Mouse (Mus musculus): ENCODE results near the gene Slit3. TPM values are rescaled to one million over a fixed set of nuclear protein-coding genes. Genes with fewer than 3 reads are reported as not detected.
A peak's percentile ranks its signal among the peaks of the same experiment; 100 is the strongest.

Gene Slit3
- polyA plus RNA-seq, 2 experiments: 32.9 to 33.0 TPM

GRCm38 (mm10) chr11:35264749-35265148, 143.7 kb downstream of the Slit3 start:
- no peak overlapping the region for H3K4me3 ChIP-seq (replicated peaks; ENCODE audit: low read length)

GRCm38 (mm10) chr11:35270396-35270795, 149.4 kb downstream of the Slit3 start:
- no peaks in the 10 kb centered on the region for H3K27me3 ChIP-seq (ENCODE audit: control insufficient read depth, insufficient read depth, low read length)
- no peak overlapping the region for H3K9ac ChIP-seq (ENCODE audit: low read depth, low read length, severe bottlenecking)
- ATAC-seq (ENCODE audit: low FRiP score, low read depth) (no peak), DNase-seq (ENCODE audit: low spot score) (no peak)
- no peak for TF ChIP-seq POLR2A (IDR thresholded peaks at IDR 0.05; ENCODE audit: borderline replicate concordance, extremely low read depth, insufficient read depth, insufficient read length)
- H3K4me1 ChIP-seq (ENCODE audit: control insufficient read depth, insufficient read depth, low read length): peaks cover 21% of the 10 kb centered on the region
- H3K9me3 ChIP-seq (ENCODE audit: control insufficient read depth, low read length): no peaks in the 10 kb centered on the region
- no peak overlapping the region for H3K27ac ChIP-seq (replicated peaks; ENCODE audit: low read depth, low read length)
- 82% methylated on average over 9 of the region's 9 CpGs for WGBS
- H3K4me2 ChIP-seq (replicated peaks; ENCODE audit: low read depth, low read length, severe bottlenecking): no peak overlapping the region
- H3K36me3 ChIP-seq (ENCODE audit: control insufficient read depth, insufficient read depth, low read length): no peaks in the 10 kb centered on the region
- no peak overlapping the region for H3K4me3 ChIP-seq (replicated peaks; ENCODE audit: low read length)

More at GRCm38 (mm10) chr11:35264749-35265148, 143.7 kb downstream of the Slit3 start:
- Histone ChIP-seq H3K27ac (replicated peaks; ENCODE audit: low read depth, low read length) (no peak overlapping the region), H3K9ac (ENCODE audit: low read depth, low read length, severe bottlenecking) (no peak overlapping the region), H3K9me3 (ENCODE audit: control insufficient read depth, low read length) (no peaks in the 10 kb centered on the region), H3K4me2 (replicated peaks; ENCODE audit: low read depth, low read length, severe bottlenecking) (no peak overlapping the region), H3K27me3 (ENCODE audit: control insufficient read depth, insufficient read depth, low read length) (no peaks in the 10 kb centered on the region), H3K4me1 (ENCODE audit: control insufficient read depth, insufficient read depth, low read length) (peaks cover 3% of the 10 kb centered on the region; the same call in 1 of the 2 replicates), H3K36me3 (ENCODE audit: control insufficient read depth, insufficient read depth, low read length) (no peaks in the 10 kb centered on the region)
- TF ChIP-seq POLR2A (IDR thresholded peaks at IDR 0.05; ENCODE audit: borderline replicate concordance, extremely low read depth, insufficient read depth, insufficient read length): no peak
- 91% methylated on average over 3 of the region's 3 CpGs for WGBS
- DNase-seq (ENCODE audit: low spot score) (no peak), ATAC-seq (ENCODE audit: low FRiP score, low read depth) (no peak)

- Histone ChIP-seq H3K36me3 (ENCODE audit: control insufficient read depth, insufficient read depth, low read length) (no peaks in the 10 kb centered on the region), H3K27me3 (ENCODE audit: control insufficient read depth, insufficient read depth, low read length) (no peaks in the 10 kb centered on the region), H3K9ac (ENCODE audit: low read depth, low read length, severe bottlenecking) (no peak overlapping the region), H3K4me2 (replicated peaks; ENCODE audit: low read depth, low read length, severe bottlenecking) (no peak overlapping the region; the same call in 1 of the 2 replicates), H3K4me3 (replicated peaks; ENCODE audit: low read length) (no peak overlapping the region), H3K27ac (replicated peaks; ENCODE audit: low read depth, low read length) (no peak overlapping the region), H3K4me1 (ENCODE audit: control insufficient read depth, insufficient read depth, low read length) (peaks cover 34% of the 10 kb centered on the region), H3K9me3 (ENCODE audit: control insufficient read depth, low read length) (no peaks in the 10 kb centered on the region)
- TF ChIP-seq POLR2A (IDR thresholded peaks at IDR 0.05; ENCODE audit: borderline replicate concordance, extremely low read depth, insufficient read depth, insufficient read length): no peak
- WGBS: 10% methylated on average over 10 of the region's 10 CpGs
- peak; percentile 41 for DNase-seq (ENCODE audit: low spot score)
- no peak for ATAC-seq (ENCODE audit: low FRiP score, low read depth)
These were observed 152.4 kb downstream of the Slit3 start for GRCm38 (mm10) chr11:35273416-35273815.

DNA sequence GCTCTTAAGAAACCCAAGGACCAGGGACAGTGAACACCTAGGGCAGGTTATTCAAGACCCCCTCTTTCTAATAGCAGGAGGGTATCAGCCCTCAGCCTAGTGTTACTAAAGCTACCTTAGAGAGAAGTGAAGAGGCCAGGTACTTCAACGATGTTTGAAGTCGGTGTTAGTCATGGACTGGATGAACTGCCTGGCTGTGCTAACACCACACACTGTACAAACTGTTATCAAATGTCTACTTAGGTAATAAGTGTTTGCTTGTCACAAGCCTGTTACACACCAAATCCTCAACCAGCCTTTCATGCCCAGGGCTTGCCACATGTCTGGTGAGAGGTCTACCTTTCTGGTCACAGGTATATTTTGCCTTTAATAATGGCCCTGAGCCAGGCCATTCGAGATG, 153.0 kb downstream of the Slit3 start:
- H3K4me1 ChIP-seq (ENCODE audit: control insufficient read depth, insufficient read depth, low read length): peaks cover 38% of the 10 kb centered on the region
- H3K4me3 ChIP-seq (replicated peaks; ENCODE audit: low read length): no peak overlapping the region
- H3K4me2 ChIP-seq (replicated peaks; ENCODE audit: low read depth, low read length, severe bottlenecking): no peak overlapping the region
- WGBS: 69% methylated on average over 3 of the region's 3 CpGs
- H3K9me3 ChIP-seq (ENCODE audit: control insufficient read depth, low read length): no peaks in the 10 kb centered on the region
- ATAC-seq (ENCODE audit: low FRiP score, low read depth) (no peak), DNase-seq (ENCODE audit: low spot score) (no peak)
- H3K27me3 ChIP-seq (ENCODE audit: control insufficient read depth, insufficient read depth, low read length): no peaks in the 10 kb centered on the region
- H3K36me3 ChIP-seq (ENCODE audit: control insufficient read depth, insufficient read depth, low read length): no peaks in the 10 kb centered on the region
- no peak overlapping the region for H3K9ac ChIP-seq (ENCODE audit: low read depth, low read length, severe bottlenecking)
- H3K27ac ChIP-seq (replicated peaks; ENCODE audit: low read depth, low read length): no peak overlapping the region
- TF ChIP-seq POLR2A (IDR thresholded peaks at IDR 0.05; ENCODE audit: borderline replicate concordance, extremely low read depth, insufficient read depth, insufficient read length): no peak

DNA sequence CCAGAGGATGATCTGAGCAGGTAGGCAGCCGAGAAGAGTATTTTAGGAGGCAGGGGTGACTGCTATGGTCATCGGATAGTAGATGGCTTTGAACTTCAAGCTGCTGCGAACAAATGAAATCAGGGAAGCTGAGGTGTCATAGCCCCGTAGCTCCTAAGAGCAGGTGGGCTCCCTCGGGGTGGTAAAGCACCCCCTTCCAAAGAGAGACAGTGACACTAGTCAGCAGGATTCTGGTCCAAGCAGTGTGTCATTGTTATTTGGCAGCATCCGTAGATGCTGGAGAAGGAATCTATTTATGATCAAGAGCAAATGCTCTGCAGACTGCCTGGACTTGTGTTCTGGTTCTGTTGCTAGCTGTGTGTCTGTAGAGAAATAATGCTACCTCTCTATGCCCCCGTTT, 154.3 kb downstream of the Slit3 start:
- Histone ChIP-seq H3K27ac (replicated peaks; ENCODE audit: low read depth, low read length) (no peak overlapping the region), H3K9ac (ENCODE audit: low read depth, low read length, severe bottlenecking) (no peak overlapping the region), H3K4me1 (ENCODE audit: control insufficient read depth, insufficient read depth, low read length) (peaks cover 38% of the 10 kb centered on the region), H3K4me2 (replicated peaks; ENCODE audit: low read depth, low read length, severe bottlenecking) (no peak overlapping the region), H3K4me3 (replicated peaks; ENCODE audit: low read length) (no peak overlapping the region), H3K36me3 (ENCODE audit: control insufficient read depth, insufficient read depth, low read length) (no peaks in the 10 kb centered on the region), H3K9me3 (ENCODE audit: control insufficient read depth, low read length) (no peaks in the 10 kb centered on the region), H3K27me3 (ENCODE audit: control insufficient read depth, insufficient read depth, low read length) (no peaks in the 10 kb centered on the region)
- ATAC-seq (ENCODE audit: low FRiP score, low read depth) (no peak), DNase-seq (ENCODE audit: low spot score) (no peak)
- no peak for TF ChIP-seq POLR2A (IDR thresholded peaks at IDR 0.05; ENCODE audit: borderline replicate concordance, extremely low read depth, insufficient read depth, insufficient read length)
- WGBS: 78% methylated on average over 7 of the region's 7 CpGs

- ATAC-seq (ENCODE audit: low FRiP score, low read depth) (no peak), DNase-seq (ENCODE audit: low spot score) (no peak)
- Histone ChIP-seq H3K9ac (ENCODE audit: low read depth, low read length, severe bottlenecking) (no peak overlapping the region), H3K4me3 (replicated peaks; ENCODE audit: low read length) (no peak overlapping the region), H3K4me2 (replicated peaks; ENCODE audit: low read depth, low read length, severe bottlenecking) (no peak overlapping the region), H3K4me1 (ENCODE audit: control insufficient read depth, insufficient read depth, low read length) (peaks cover 38% of the 10 kb centered on the region), H3K27ac (replicated peaks; ENCODE audit: low read depth, low read length) (no peak overlapping the region), H3K36me3 (ENCODE audit: control insufficient read depth, insufficient read depth, low read length) (no peaks in the 10 kb centered on the region), H3K27me3 (ENCODE audit: control insufficient read depth, insufficient read depth, low read length) (no peaks in the 10 kb centered on the region), H3K9me3 (ENCODE audit: control insufficient read depth, low read length) (no peaks in the 10 kb centered on the region)
- 29% methylated on average over 11 of the region's 11 CpGs for WGBS
- TF ChIP-seq POLR2A (IDR thresholded peaks at IDR 0.05; ENCODE audit: borderline replicate concordance, extremely low read depth, insufficient read depth, insufficient read length): no peak
These were observed 155.0 kb downstream of the Slit3 start for GRCm38 (mm10) chr11:35276001-35276400.

All from limb, embryonic 14.5 days (tissue).